11 mouse cellular contexts compared by ENCODE assay signal in genomic region chr9:68958919-68959318, GRCm38 (mm10).
"Had no signal": no experiment of that assay in that cellular context is flagged by ENCODE, and none has a peak within 500 bp of the region (broad histone marks: within the 10 kb centered on the region; RNA-seq: fewer than 3 reads in every experiment).

No protein-coding gene starts in this region.

- H3K4me1 ChIP-seq: megakaryocyte, embryonic 14.5 days had no signal

- H3K4me3 ChIP-seq: hindbrain, embryonic 13.5 days; left cerebral cortex, adult 2 months; limb, embryonic 15.5 days; megakaryocyte, embryonic 14.5 days; midbrain, embryonic 12.5 days had no signal

- H3K36me3 ChIP-seq: hindbrain, embryonic 13.5 days; limb, embryonic 15.5 days; midbrain, embryonic 12.5 days had no signal

- H3K4me2 ChIP-seq: hindbrain, embryonic 13.5 days; limb, embryonic 15.5 days; midbrain, embryonic 12.5 days had no signal

- H3K27ac ChIP-seq: hindbrain, embryonic 13.5 days; hindbrain, postnatal 0 days; left cerebral cortex, adult 2 months; limb, embryonic 15.5 days; macrophage; midbrain, embryonic 12.5 days had no signal

- H3K9me3 ChIP-seq: hindbrain, embryonic 13.5 days; limb, embryonic 15.5 days; megakaryocyte, embryonic 14.5 days; midbrain, embryonic 12.5 days had no signal

- H3K27me3 ChIP-seq: limb, embryonic 15.5 days; megakaryocyte, embryonic 14.5 days; midbrain, embryonic 12.5 days had no signal

- H3K9ac ChIP-seq: hindbrain, embryonic 13.5 days; limb, embryonic 15.5 days; midbrain, embryonic 12.5 days had no signal

- DNase-seq: kidney, adult 18-20 months; kidney, postnatal 10 days; kidney, postnatal 4 days; right cerebral cortex, postnatal 25 days had no signal

- ATAC-seq: hindbrain, postnatal 0 days had no signal
